Mouse (Mus musculus): ENCODE measurements around the gene Morn5.

Morn5 gene

DNA sequence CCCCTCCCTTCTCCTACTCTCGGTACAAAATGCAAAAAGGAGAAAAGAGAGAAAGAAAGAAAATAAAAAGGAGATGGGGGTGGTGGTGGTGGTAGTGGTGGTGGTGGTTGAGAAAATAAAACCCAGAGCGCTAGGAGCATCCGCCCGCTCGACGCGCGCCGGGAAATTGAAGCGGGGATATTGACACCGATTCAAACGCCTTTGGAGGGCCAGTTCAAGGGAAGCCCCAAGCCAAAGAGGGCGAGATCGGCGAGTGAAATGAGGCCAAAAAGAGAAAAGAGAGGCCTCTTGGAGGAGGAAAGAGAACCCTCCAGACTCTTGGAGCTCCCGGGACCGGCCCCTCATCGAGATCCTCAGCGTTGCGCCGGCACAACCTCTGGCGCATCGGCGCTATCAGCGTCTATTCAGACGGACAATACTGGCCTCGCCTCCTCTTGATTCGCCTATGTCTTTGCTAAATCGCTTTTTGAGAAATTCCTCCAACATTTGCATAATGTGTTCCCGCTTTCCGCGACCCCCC is 55.2 kb downstream of the Morn5 start:
- DNase-seq (ENCODE audit: low spot score in 2 of 2): no peak

DNA sequence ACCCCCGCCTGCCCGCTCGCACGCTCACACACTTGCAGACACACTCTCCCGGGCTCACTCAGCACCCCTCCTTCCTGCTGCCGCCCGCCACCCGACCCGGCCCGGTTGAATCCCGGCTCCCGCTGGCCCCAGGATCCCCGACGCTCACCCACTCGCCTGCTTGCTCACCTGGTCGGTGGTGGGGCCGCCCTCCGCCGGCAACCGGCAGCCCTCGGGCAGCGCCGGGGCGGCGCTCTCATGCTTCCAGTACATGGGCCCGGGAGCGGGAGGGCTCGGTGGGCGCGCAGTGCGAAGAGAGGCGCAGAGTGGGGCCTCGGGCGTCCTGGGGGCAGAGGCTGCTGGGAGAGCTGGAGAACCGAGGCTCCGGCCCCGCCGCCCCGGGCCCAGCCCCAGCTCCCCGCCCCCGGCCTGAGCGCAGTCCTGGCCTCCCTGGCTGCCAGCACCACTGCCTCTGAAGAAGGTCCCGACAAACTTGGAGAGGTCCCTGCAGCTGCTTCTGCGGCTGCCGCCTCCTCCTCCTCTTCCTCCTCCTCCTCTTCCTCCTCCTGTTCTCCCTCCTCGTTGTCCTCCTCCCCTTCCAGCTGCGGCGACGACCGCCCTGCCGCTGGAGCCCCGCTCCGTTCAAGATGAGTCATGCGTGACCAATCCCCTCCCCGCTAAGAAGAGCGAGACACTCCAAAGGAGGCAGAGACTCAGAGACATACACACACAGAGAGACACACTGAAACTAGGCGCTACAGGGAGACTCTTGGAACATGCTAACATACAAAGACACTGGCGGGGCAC is 55.9 kb downstream of the Morn5 start, which contains the start of gene Lhx6:
TSS of gene Lhx6 (minus strand) at position 453 of the 786 bp plus-strand sequence.
- no peak for DNase-seq (ENCODE audit: low spot score in 2 of 2)

DNA sequence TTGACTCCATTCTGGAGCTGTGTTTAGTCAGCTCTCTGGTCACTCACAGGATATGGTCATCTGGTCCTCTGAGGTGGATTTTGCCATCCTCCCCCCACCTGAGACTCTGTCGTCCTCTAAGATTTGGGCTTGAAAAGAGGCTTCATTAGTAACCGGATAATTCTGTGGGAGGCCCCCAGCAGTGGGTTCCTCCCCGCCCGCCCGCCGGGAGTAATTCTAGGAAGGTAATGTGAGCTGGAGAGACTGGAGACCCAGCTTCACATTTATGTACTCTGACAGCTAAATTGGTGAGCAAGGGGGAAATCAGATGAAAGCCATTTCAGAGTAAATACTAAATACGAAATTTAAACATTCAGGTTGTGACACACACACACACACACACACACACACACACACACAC is 59.4 kb downstream of the Morn5 start:
- DNase-seq (ENCODE audit: low spot score in 2 of 2): no peak

DNA sequence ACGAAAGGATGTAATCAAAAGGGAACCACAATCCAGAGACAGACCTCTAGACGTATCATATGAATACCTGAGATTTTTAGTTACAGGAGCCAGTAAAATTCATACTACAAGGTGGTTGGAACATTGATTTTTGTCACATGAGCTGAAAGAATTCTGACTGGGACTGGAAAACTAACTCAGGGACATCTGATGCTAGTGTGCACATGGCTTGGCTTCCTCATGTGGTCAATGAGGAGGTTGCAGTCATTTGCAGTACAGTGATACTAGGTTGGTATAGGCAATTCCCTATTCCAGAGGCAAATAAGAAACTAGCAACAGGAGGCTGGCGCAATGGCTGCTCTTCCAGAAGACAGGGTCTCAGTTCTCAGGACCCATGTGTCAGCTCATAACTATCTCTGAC is 63.4 kb downstream of the Morn5 start:
- DNase-seq (ENCODE audit: low spot score in 2 of 2): no peak

DNA sequence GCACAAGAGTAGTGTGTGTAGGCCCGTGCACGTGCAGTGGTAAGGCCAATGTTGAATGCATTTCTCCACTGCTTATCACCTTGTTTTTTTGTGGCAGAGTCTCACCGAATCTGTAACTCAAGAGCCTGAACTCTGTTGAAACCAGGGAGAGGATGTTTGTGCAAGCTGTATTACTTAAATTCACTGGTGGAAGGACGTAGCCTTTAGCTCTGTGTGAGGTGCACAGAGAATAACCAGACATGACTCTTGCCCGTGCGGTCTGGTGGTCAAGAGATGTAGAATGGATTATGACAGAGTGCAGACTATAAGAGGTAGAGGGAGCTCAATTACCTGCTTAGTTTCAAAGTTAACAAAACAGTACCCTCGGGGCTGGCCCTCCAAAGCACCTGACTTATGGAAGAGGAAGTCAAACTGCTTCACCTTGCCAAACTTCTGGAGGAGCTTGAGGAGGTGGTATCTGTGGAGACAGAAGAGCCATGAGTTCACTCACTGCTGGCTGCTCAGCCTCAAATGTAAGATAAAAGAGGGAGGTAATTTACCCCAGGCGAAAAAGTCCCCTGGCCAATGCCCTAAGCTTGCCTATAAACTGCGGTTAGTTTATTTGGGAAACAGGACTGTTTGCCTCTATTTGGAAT is 77.7 kb downstream of the Morn5 start:
- no peak for DNase-seq (ENCODE audit: low spot score in 2 of 2)

DNA sequence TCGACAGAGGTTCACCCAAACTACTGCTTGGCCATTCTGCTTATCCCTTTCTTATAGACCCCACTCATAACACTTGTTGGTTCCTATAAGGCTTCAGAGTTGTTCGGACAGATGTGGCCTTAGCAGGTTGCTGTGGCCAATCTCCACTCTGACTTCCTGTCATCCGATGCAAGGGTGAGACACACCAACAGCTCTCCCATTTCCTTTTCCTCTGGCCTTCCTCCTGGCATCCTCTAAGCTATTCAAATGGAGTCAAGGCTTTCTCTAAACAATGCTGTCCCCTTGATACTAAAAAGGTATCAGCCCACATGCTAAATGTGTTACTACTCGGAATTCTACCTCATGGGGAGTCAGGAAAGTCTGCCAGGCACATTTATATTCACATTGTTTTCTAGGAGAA is 78.7 kb downstream of the Morn5 start:
- DNase-seq (ENCODE audit: low spot score in 2 of 2): no peak

DNA sequence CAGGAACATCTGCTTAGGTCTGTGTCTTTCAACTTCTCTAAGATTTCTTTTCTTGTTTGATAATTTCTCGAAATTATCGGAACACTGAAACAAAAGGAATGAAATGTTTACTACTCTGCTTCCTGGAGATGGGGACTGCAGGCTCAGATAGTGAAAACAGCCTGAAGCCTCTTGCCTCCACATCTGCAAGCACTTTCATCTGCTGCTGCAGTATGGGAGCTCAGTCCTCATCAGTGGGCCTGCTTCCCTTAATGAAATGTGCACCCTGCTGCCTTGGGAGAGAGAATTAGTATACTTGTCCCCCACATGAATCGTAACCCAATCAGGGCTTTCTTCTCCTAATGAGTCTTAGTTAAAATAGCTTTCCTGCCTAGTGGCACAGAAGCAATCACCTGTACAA is 79.8 kb downstream of the Morn5 start:
- DNase-seq (ENCODE audit: low spot score in 2 of 2): no peak

All from natural killer cell, adult 2 months (primary cell).